Mouse (Mus musculus): ENCODE measurements around the gene Grik2. TPM values are rescaled to one million over a fixed set of nuclear protein-coding genes. Genes with fewer than 3 reads are reported as not detected.
A peak's percentile ranks its signal among the peaks of the same experiment; 100 is the strongest.

The Grik2 gene
- polyA plus RNA-seq, 1 experiment: 0.05 TPM

GRCm38 (mm10) chr10:49788914-49789313 is 348 bp upstream of the Grik2 start:
- TF ChIP-seq CTCF (IDR thresholded peaks at IDR 0.05; ENCODE audit: extremely low read depth, insufficient read length, insufficient replicate concordance, low read depth, low read length) (no peak), POLR2A (IDR thresholded peaks at IDR 0.05; ENCODE audit: low read depth, low read length) (no peak)
- 14% methylated on average over 5 of the region's 5 CpGs for WGBS
- H3K27ac ChIP-seq (ENCODE audit: insufficient read depth, low read depth, low read length): no peak overlapping the region
- no peaks in the 10 kb centered on the region for H3K36me3 ChIP-seq (ENCODE audit: control insufficient read depth, insufficient read depth, low read length)
- H3K27me3 ChIP-seq (ENCODE audit: control insufficient read depth, insufficient read depth, low read length): no peaks in the 10 kb centered on the region
- no peak overlapping the region for H3K4me3 ChIP-seq (ENCODE audit: low read depth, low read length)
- 0 out of 2 replicates have a peak, but pooled peaks cover 2% of the 10 kb centered on the region for H3K4me1 ChIP-seq (ENCODE audit: control insufficient read depth, insufficient read depth, insufficient read length, low read length)

GRCm38 (mm10) chr10:49786630-49787029 is 1.9 kb downstream of the Grik2 start:
- WGBS: 51% methylated on average over 3 of the region's 3 CpGs
- no peak overlapping the region for H3K27ac ChIP-seq (ENCODE audit: insufficient read depth, low read depth, low read length)
- TF ChIP-seq POLR2A (IDR thresholded peaks at IDR 0.05; ENCODE audit: low read depth, low read length): no peak
- TF ChIP-seq CTCF (IDR thresholded peaks at IDR 0.05; ENCODE audit: extremely low read depth, insufficient read length, insufficient replicate concordance, low read depth, low read length): no peak
- no peak overlapping the region for H3K4me3 ChIP-seq (ENCODE audit: low read depth, low read length)
- no peaks in the 10 kb centered on the region for H3K36me3 ChIP-seq (ENCODE audit: control insufficient read depth, insufficient read depth, low read length)
- H3K4me1 ChIP-seq (ENCODE audit: control insufficient read depth, insufficient read depth, insufficient read length, low read length): 0 out of 2 replicates have a peak, but pooled peaks cover 2% of the 10 kb centered on the region
- 0 out of 2 replicates have a peak, but pooled peaks cover 3% of the 10 kb centered on the region for H3K27me3 ChIP-seq (ENCODE audit: control insufficient read depth, insufficient read depth, low read length)

GRCm38 (mm10) chr10:49785477-49785876 is 3.1 kb downstream of the Grik2 start:
- no peaks in the 10 kb centered on the region for H3K36me3 ChIP-seq (ENCODE audit: control insufficient read depth, insufficient read depth, low read length)
- H3K4me3 ChIP-seq (ENCODE audit: low read depth, low read length): no peak overlapping the region
- 0 out of 2 replicates have a peak, but pooled peaks cover 3% of the 10 kb centered on the region for H3K27me3 ChIP-seq (ENCODE audit: control insufficient read depth, insufficient read depth, low read length)
- no peak overlapping the region for H3K27ac ChIP-seq (ENCODE audit: insufficient read depth, low read depth, low read length)
- TF ChIP-seq CTCF (IDR thresholded peaks at IDR 0.05; ENCODE audit: extremely low read depth, insufficient read length, insufficient replicate concordance, low read depth, low read length) (no peak), POLR2A (IDR thresholded peaks at IDR 0.05; ENCODE audit: low read depth, low read length) (no peak)
- 0 out of 2 replicates have a peak, but pooled peaks cover 2% of the 10 kb centered on the region for H3K4me1 ChIP-seq (ENCODE audit: control insufficient read depth, insufficient read depth, insufficient read length, low read length)
- WGBS: 29% methylated on average over 2 of the region's 2 CpGs

- TF ChIP-seq POLR2A (IDR thresholded peaks at IDR 0.05; ENCODE audit: low read depth, low read length) (no peak), CTCF (IDR thresholded peaks at IDR 0.05; ENCODE audit: extremely low read depth, insufficient read length, insufficient replicate concordance, low read depth, low read length) (no peak)
- Histone ChIP-seq H3K36me3 (ENCODE audit: control insufficient read depth, insufficient read depth, low read length) (no peaks in the 10 kb centered on the region), H3K27ac (ENCODE audit: insufficient read depth, low read depth, low read length) (no peak overlapping the region), H3K4me3 (ENCODE audit: low read depth, low read length) (no peak overlapping the region), H3K4me1 (ENCODE audit: control insufficient read depth, insufficient read depth, insufficient read length, low read length) (0 out of 2 replicates have a peak, but pooled peaks cover 2% of the 10 kb centered on the region), H3K27me3 (ENCODE audit: control insufficient read depth, insufficient read depth, low read length) (0 out of 2 replicates have a peak, but pooled peaks cover 3% of the 10 kb centered on the region)
- WGBS: 19% methylated on average over 2 of the region's 2 CpGs
Measured at GRCm38 (mm10) chr10:49784831-49785230, 3.7 kb downstream of the Grik2 start.

- H3K27me3 ChIP-seq (ENCODE audit: control insufficient read depth, insufficient read depth, low read length): 0 out of 2 replicates have a peak, but pooled peaks cover 3% of the 10 kb centered on the region
- TF ChIP-seq CTCF (IDR thresholded peaks at IDR 0.05; ENCODE audit: extremely low read depth, insufficient read length, insufficient replicate concordance, low read depth, low read length) (no peak), POLR2A (IDR thresholded peaks at IDR 0.05; ENCODE audit: low read depth, low read length) (no peak)
- no peaks in the 10 kb centered on the region for H3K36me3 ChIP-seq (ENCODE audit: control insufficient read depth, insufficient read depth, low read length)
- 3% methylated on average over 44 of the region's 44 CpGs for WGBS
- peak overlapping the region; percentile 21 for H3K4me3 ChIP-seq (ENCODE audit: low read depth, low read length)
- no peaks in the 10 kb centered on the region for H3K4me1 ChIP-seq (ENCODE audit: control insufficient read depth, insufficient read depth, insufficient read length, low read length)
- H3K27ac ChIP-seq (ENCODE audit: insufficient read depth, low read depth, low read length): no peak overlapping the region
Measured at GRCm38 (mm10) chr10:49782741-49783691, 5.5 kb downstream of the Grik2 start.

- no peak overlapping the region for H3K4me3 ChIP-seq (ENCODE audit: low read depth, low read length)
- no peaks in the 10 kb centered on the region for H3K36me3 ChIP-seq (ENCODE audit: control insufficient read depth, insufficient read depth, low read length)
- WGBS: 7% methylated on average over 7 of the region's 7 CpGs
- no peaks in the 10 kb centered on the region for H3K4me1 ChIP-seq (ENCODE audit: control insufficient read depth, insufficient read depth, insufficient read length, low read length)
- H3K27me3 ChIP-seq (ENCODE audit: control insufficient read depth, insufficient read depth, low read length): 0 out of 2 replicates have a peak, but pooled peaks cover 3% of the 10 kb centered on the region
- H3K27ac ChIP-seq (ENCODE audit: insufficient read depth, low read depth, low read length): no peak overlapping the region
- TF ChIP-seq POLR2A (IDR thresholded peaks at IDR 0.05; ENCODE audit: low read depth, low read length) (no peak), CTCF (IDR thresholded peaks at IDR 0.05; ENCODE audit: extremely low read depth, insufficient read length, insufficient replicate concordance, low read depth, low read length) (no peak)
Measured at GRCm38 (mm10) chr10:49782061-49782460, 6.5 kb downstream of the Grik2 start.

GRCm38 (mm10) chr10:49780430-49780829 is 8.1 kb downstream of the Grik2 start:
- no peak overlapping the region for H3K4me3 ChIP-seq (ENCODE audit: low read depth, low read length)
- H3K27me3 ChIP-seq (ENCODE audit: control insufficient read depth, insufficient read depth, low read length): 0 out of 2 replicates have a peak, but pooled peaks cover 3% of the 10 kb centered on the region
- H3K4me1 ChIP-seq (ENCODE audit: control insufficient read depth, insufficient read depth, insufficient read length, low read length): no peaks in the 10 kb centered on the region
- WGBS: 85% methylated on average over 2 of the region's 2 CpGs
- no peak overlapping the region for H3K27ac ChIP-seq (ENCODE audit: insufficient read depth, low read depth, low read length)
- no peaks in the 10 kb centered on the region for H3K36me3 ChIP-seq (ENCODE audit: control insufficient read depth, insufficient read depth, low read length)
- no peak for TF ChIP-seq POLR2A (IDR thresholded peaks at IDR 0.05; ENCODE audit: low read depth, low read length)
- TF ChIP-seq CTCF (IDR thresholded peaks at IDR 0.05; ENCODE audit: extremely low read depth, insufficient read length, insufficient replicate concordance, low read depth, low read length): no peak
